Mouse (Mus musculus): Measurements from ENCODE around the gene Bub1b. TPM values are rescaled to one million over a fixed set of nuclear protein-coding genes. Genes with fewer than 3 reads are reported as not detected.

Gene Bub1b
- total RNA-seq, 2 experiments from 2014 or later, result 0.21 to 0.71 TPM

Other genes with a start within 250 kb of the Bub1b start
- gene Gpr176, start 224.8 kb upstream of the Bub1b start, total RNA-seq (2021), result under 1 TPM; 0.12 to 0.23 TPM
- 1 to 10 TPM; 3.8 to 4.3 TPM for gene Eif2ak4, start 209.6 kb upstream of the Bub1b start, total RNA-seq (2021)
- 100 to 1,000 TPM; 131 to 142 TPM for gene Srp14, start 118.5 kb upstream of the Bub1b start, total RNA-seq (2021)
- 1 to 10 TPM; 2.1 to 2.2 TPM for gene Bmf, start 48.5 kb upstream of the Bub1b start, total RNA-seq (2021)
- gene Pak6, start 65.1 kb downstream of the Bub1b start, total RNA-seq (2021), result not detected
- not detected for gene Ankrd63, start 105.8 kb downstream of the Bub1b start, total RNA-seq (2021)
- gene Plcb2, start 130.2 kb downstream of the Bub1b start, total RNA-seq (2021), result under 1 TPM; 0.12 to 0.23 TPM
- 1 to 10 TPM; 5.3 TPM for gene Inafm2, start 147.5 kb downstream of the Bub1b start, total RNA-seq (2021)
- 10 to 100 TPM; 14.4 to 16.6 TPM for gene Ccdc9b, start 164.4 kb downstream of the Bub1b start, total RNA-seq (2021)
- not detected for gene Phgr1, start 174.6 kb downstream of the Bub1b start, total RNA-seq (2021)
- under 1 TPM in 1 of 2 experiments, not detected in 1; 0.02 TPM for gene Disp2, start 181.5 kb downstream of the Bub1b start, total RNA-seq (2021)
- under 1 TPM; 0.07 to 0.55 TPM for gene Knstrn, start 215.8 kb downstream of the Bub1b start, total RNA-seq (2021)